ENCODE assay signal across 8 mouse cellular contexts in the genomic region with DNA sequence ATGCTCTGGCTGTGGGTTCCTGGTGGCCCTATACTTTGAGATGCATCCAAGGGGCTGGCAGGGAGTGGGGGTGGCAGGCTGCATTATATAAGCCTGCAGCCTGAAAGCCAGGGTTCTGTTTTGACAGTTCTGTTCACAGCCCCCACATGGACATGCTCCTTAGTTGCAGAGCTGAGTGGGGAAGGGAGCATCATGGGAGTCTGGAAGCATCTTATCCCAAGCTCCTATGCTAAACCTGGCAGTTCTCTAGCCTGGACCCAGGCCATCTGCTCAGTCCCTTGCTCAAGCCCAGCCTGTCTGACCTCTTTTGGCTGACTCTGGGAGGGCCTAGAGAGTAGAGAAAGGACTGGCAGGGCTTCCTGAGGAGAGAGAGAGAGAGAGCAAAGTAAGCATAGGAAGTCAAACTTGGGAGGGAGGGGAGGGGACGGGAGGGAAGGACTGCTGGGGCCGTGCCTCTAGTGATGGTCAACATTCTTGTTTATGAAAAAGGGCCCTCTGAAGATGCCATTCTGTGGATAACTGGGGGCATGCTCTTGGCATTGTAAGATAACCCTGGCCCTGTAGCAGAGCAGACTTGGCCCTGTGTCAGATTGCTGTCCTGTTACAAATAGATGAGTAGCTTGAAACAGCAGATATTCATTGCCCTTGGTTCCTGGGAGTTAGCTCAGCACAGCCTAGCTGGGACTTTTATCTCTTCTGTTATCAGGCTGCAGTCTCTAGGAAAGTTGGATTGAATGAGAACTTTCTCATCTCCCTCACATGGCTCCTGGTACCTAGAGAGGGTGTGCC. TPM values are rescaled to one million over a fixed set of nuclear protein-coding genes. Genes with fewer than 3 reads are reported as not detected.
A peak's percentile ranks its signal among the peaks of the same experiment; 100 is the strongest.
DNase-seq lines count a peak whose midpoint lies in the region; ATAC-seq and TF ChIP-seq lines count a peak whose summit lies in the region.

No protein-coding gene starts in this region.

- peaks cover 20% of the 10 kb centered on the region for H3K4me1 ChIP-seq in heart, embryonic 10.5 days
- H3K4me1 ChIP-seq in forebrain, embryonic 12.5 days = no peaks in the 10 kb centered on the region; the same call in 1 of the 2 replicates
- H3K4me1 ChIP-seq in heart, postnatal 0 days (ENCODE audit: control insufficient read depth, insufficient read depth) = peaks cover 18% of the 10 kb centered on the region
- H3K4me1 ChIP-seq in liver, postnatal 0 days (ENCODE audit: insufficient read depth) = no peaks in the 10 kb centered on the region

- no peak overlapping the region for H3K27ac ChIP-seq in heart, embryonic 10.5 days
- 0 out of 2 replicates have a peak overlapping the region, but pooled peaks have one; percentile 1 for H3K27ac ChIP-seq in forebrain, embryonic 12.5 days
- peak overlapping the region; percentile 20 for H3K27ac ChIP-seq in heart, postnatal 0 days (ENCODE audit: low read depth)
- no peak overlapping the region for H3K27ac ChIP-seq in liver, postnatal 0 days (ENCODE audit: low read depth)

- DNase-seq in heart, adult 18-20 months = peak; percentile 72 to 87
- no peak for DNase-seq in heart, embryonic 10.5 days (ENCODE audit: low spot score)
- peak; percentile 41 for DNase-seq in NIH3T3 (ENCODE audit: low read depth)
- peak; percentile 50 for DNase-seq in heart, postnatal 0 days (ENCODE audit: low spot score)
- no peak for DNase-seq in liver, postnatal 0 days
- peak; percentile 49 to 61 for DNase-seq in right cerebral cortex, postnatal 36 days (ENCODE audit: low spot score in 2 of 2)

- H3K27me3 ChIP-seq in heart, embryonic 10.5 days (ENCODE audit: insufficient read depth, poor library complexity, severe bottlenecking) = no peaks in the 10 kb centered on the region
- H3K27me3 ChIP-seq in forebrain, embryonic 12.5 days = no peaks in the 10 kb centered on the region
- no peaks in the 10 kb centered on the region for H3K27me3 ChIP-seq in heart, postnatal 0 days (ENCODE audit: control insufficient read depth, insufficient read depth, low read length)
- no peaks in the 10 kb centered on the region for H3K27me3 ChIP-seq in liver, postnatal 0 days (ENCODE audit: insufficient read depth, low read length)

- peaks cover 9% of the 10 kb centered on the region; the same call in 1 of the 2 replicates for H3K36me3 ChIP-seq in heart, embryonic 10.5 days
- peaks cover 6% of the 10 kb centered on the region for H3K36me3 ChIP-seq in forebrain, embryonic 12.5 days (replicated peaks)
- H3K36me3 ChIP-seq in heart, postnatal 0 days (replicated peaks; ENCODE audit: control insufficient read depth, insufficient read depth, low read length) = no peaks in the 10 kb centered on the region
- peaks cover 6% of the 10 kb centered on the region; the same call in 1 of the 2 replicates for H3K36me3 ChIP-seq in liver, postnatal 0 days (replicated peaks; ENCODE audit: insufficient read depth, low read length)

- no peak overlapping the region for H3K4me3 ChIP-seq in heart, embryonic 10.5 days
- H3K4me3 ChIP-seq in forebrain, embryonic 12.5 days (replicated peaks) = no peak overlapping the region
- no peak overlapping the region for H3K4me3 ChIP-seq in heart, postnatal 0 days (ENCODE audit: low read depth, low read length)
- no peak overlapping the region for H3K4me3 ChIP-seq in liver, postnatal 0 days (ENCODE audit: low read depth, low read length)

- no peaks in the 10 kb centered on the region for H3K9me3 ChIP-seq in heart, embryonic 10.5 days
- no peaks in the 10 kb centered on the region for H3K9me3 ChIP-seq in forebrain, embryonic 12.5 days
- no peaks in the 10 kb centered on the region for H3K9me3 ChIP-seq in heart, postnatal 0 days (replicated peaks; ENCODE audit: control insufficient read depth, low read length)
- no peaks in the 10 kb centered on the region for H3K9me3 ChIP-seq in liver, postnatal 0 days (ENCODE audit: low read length)

- no peak for TF ChIP-seq CTCF in heart, postnatal 0 days (IDR thresholded peaks at IDR 0.05; ENCODE audit: low read depth)
- no peak for TF ChIP-seq CTCF in liver, postnatal 0 days (IDR thresholded peaks at IDR 0.05; ENCODE audit: low read depth)

- 42% methylated on average over 2 of the region's 2 CpGs for WGBS in heart, embryonic 10.5 days
- WGBS in forebrain, embryonic 12.5 days = 67% methylated on average over 2 of the region's 2 CpGs
- WGBS in heart, postnatal 0 days = 0% methylated on average over 2 of the region's 2 CpGs
- 12% methylated on average over 2 of the region's 2 CpGs for WGBS in liver, postnatal 0 days (ENCODE audit: insufficient replicate concordance)

- ATAC-seq in forebrain, embryonic 12.5 days (ENCODE audit: low FRiP score) = no peak
- ATAC-seq in heart, postnatal 0 days (ENCODE audit: insufficient read depth, low read depth) = peak; percentile 78
- ATAC-seq in liver, postnatal 0 days = peak; percentile 52
- ATAC-seq in monocyte, adult 5-6 weeks (replicated peaks; ENCODE audit: insufficient number of reproducible peaks, low FRiP score, low TSS enrichment, poor library complexity, severe bottlenecking) = no peak

- no peak overlapping the region for H3K9ac ChIP-seq in forebrain, embryonic 12.5 days
- H3K9ac ChIP-seq in heart, postnatal 0 days (replicated peaks; ENCODE audit: low read depth, low read length) = no peak overlapping the region
- no peak overlapping the region for H3K9ac ChIP-seq in liver, postnatal 0 days (replicated peaks)

- H3K4me2 ChIP-seq in forebrain, embryonic 12.5 days = no peak overlapping the region
- H3K4me2 ChIP-seq in heart, postnatal 0 days (ENCODE audit: low read depth, low read length) = no peak overlapping the region
- H3K4me2 ChIP-seq in liver, postnatal 0 days (ENCODE audit: low read depth, low read length) = no peak overlapping the region

- TF ChIP-seq EP300 in heart, postnatal 0 days (IDR thresholded peaks at IDR 0.05; ENCODE audit: low read depth) = no peak
- TF ChIP-seq EP300 in liver, postnatal 0 days (IDR thresholded peaks at IDR 0.05; ENCODE audit: low read depth) = no peak

RNA-seq across cellular contexts. Expression of a gene that starts 25.4 kb away (rescaled TPM):
- 1 to 10 TPM; 3.3 to 5.1 TPM for total RNA-seq in heart, adult 18-20 months (2021)
- 161 and 195 TPM in 2 replicates for polyA plus RNA-seq in heart, embryonic 10.5 days (2016; fragmentation: Nextera tagmentation; extraction: Ambion mirVana)
- 189 and 190 TPM in 2 replicates for polyA plus RNA-seq in forebrain, embryonic 12.5 days (2016; fragmentation: Nextera tagmentation; extraction: Ambion mirVana)
- 51.6 and 51.8 TPM in 2 replicates for total RNA-seq in heart, postnatal 0 days (2014; rRNA removed; ENCODE audit: low replicate concordance)
- polyA plus RNA-seq in heart, postnatal 0 days (2015; fragmentation: Nextera tagmentation; extraction: Ambion mirVana) = 20.9 and 23.8 TPM in 2 replicates
- polyA plus RNA-seq in liver, postnatal 0 days (2015; fragmentation: Nextera tagmentation; extraction: Ambion mirVana) = 43.5 and 55.4 TPM in 2 replicates
- 28.1 to 55.4 TPM (median 30.7 TPM) in 3 replicates for total RNA-seq in monocyte, adult 5-6 weeks (2017)

RNA-seq across cellular contexts. Expression of a gene that starts 41.4 kb away (rescaled TPM):
- total RNA-seq in heart, adult 18-20 months (2021) = 10 to 100 TPM; 10.3 to 17.5 TPM
- 19.9 and 28.3 TPM in 2 replicates for polyA plus RNA-seq in heart, embryonic 10.5 days (2016; fragmentation: Nextera tagmentation; extraction: Ambion mirVana)
- polyA plus RNA-seq in forebrain, embryonic 12.5 days (2016; fragmentation: Nextera tagmentation; extraction: Ambion mirVana) = 13.2 and 13.5 TPM in 2 replicates
- total RNA-seq in heart, postnatal 0 days (2014; rRNA removed; ENCODE audit: low replicate concordance) = 22.9 and 29.2 TPM in 2 replicates
- polyA plus RNA-seq in heart, postnatal 0 days (2015; fragmentation: Nextera tagmentation; extraction: Ambion mirVana) = 12.2 and 13.6 TPM in 2 replicates
- polyA plus RNA-seq in liver, postnatal 0 days (2015; fragmentation: Nextera tagmentation; extraction: Ambion mirVana) = 155 and 160 TPM in 2 replicates
- total RNA-seq in monocyte, adult 5-6 weeks (2017) = 50.8 to 61.9 TPM (median 55.9 TPM) in 3 replicates

Comparison
In these comparisons a context has a peak if more than half of its experiments do, and no peak if none do; other contexts are left out.
1. DNase-seq: peak in heart, adult 18-20 months (2 of 2), NIH3T3 (single experiment), heart, postnatal 0 days (single experiment) and right cerebral cortex, postnatal 36 days (2 of 2); none in heart, embryonic 10.5 days (single experiment) and liver, postnatal 0 days (single experiment).
2. H3K27ac ChIP-seq: peak in forebrain, embryonic 12.5 days (single experiment) and heart, postnatal 0 days (single experiment); none in heart, embryonic 10.5 days (single experiment) and liver, postnatal 0 days (single experiment).
3. ATAC-seq: peak in heart, postnatal 0 days (single experiment) and liver, postnatal 0 days (single experiment); none in forebrain, embryonic 12.5 days (single experiment) and monocyte, adult 5-6 weeks (single experiment).